Mouse (Mus musculus) G1E (cell line): ENCODE measurements around the gene Gng4. TPM values are rescaled to one million over a fixed set of nuclear protein-coding genes. Genes with fewer than 3 reads are reported as not detected.
A peak's percentile ranks its signal among the peaks of the same experiment; 100 is the strongest.

Source experiments
- ATAC-seq: 2 replicates; pipeline ENCODE4 v1.8.0; 2016; ENCODE audit warnings: mild to moderate bottlenecking; ENCODE audit not compliant: insufficient number of reproducible peaks, poor library complexity, low FRiP score, severe bottlenecking; ENCODE audit errors: extremely low read depth
- DNase-seq: peaks from one replicate; pipeline ENCODE4 v3.0.0; 2012; ENCODE audit warnings: low spot score
- H3K27me3 ChIP-seq: 2 replicates; pipeline ENCODE4 v1.6.1; 2012; ENCODE audit warnings: mild to moderate bottlenecking, low read length, inconsistent platforms; ENCODE audit not compliant: insufficient read depth
- H3K36me3 ChIP-seq: replicated peaks from 2 replicates; pipeline ENCODE3; 2012; ENCODE audit warnings: mild to moderate bottlenecking, inconsistent platforms
- H3K4me1 ChIP-seq: 2 replicates; pipeline ENCODE4 v1.6.1; 2012; ENCODE audit warnings: low read depth, low read length, inconsistent platforms, mixed read lengths; ENCODE audit not compliant: insufficient read depth
- H3K4me3 ChIP-seq: 2 replicates; pipeline ENCODE4 v1.5.1; 2012; ENCODE audit warnings: low read depth, mild to moderate bottlenecking, inconsistent platforms, low read length, moderate library complexity, mixed read lengths
- H3K9me3 ChIP-seq: replicated peaks from 2 replicates; pipeline ENCODE4 v1.6.1; 2012; ENCODE audit warnings: inconsistent platforms
- CTCF ChIP-seq: IDR thresholded peaks from 2 replicates; pipeline ENCODE4 v1.5.1; 2012; ENCODE audit warnings: low read depth, low read length, inconsistent platforms, mixed read lengths
- GATA1 ChIP-seq: IDR thresholded peaks from 2 replicates; pipeline ENCODE4 v1.6.1; 2012; ENCODE audit warnings: borderline replicate concordance, low read length, inconsistent platforms, mixed read lengths
- GATA2 ChIP-seq: IDR thresholded peaks from 2 replicates; pipeline ENCODE4 v1.6.1; 2012; ENCODE audit warnings: low read depth, low read length, inconsistent platforms, borderline replicate concordance
- POLR2AphosphoS5 ChIP-seq: IDR thresholded peaks from 2 replicates; pipeline ENCODE4 v1.6.1; 2012; ENCODE audit warnings: low read depth, low read length, inconsistent platforms; ENCODE audit not compliant: insufficient replicate concordance
- TAL1 ChIP-seq: conservative IDR thresholded peaks from 2 replicates; pipeline ENCODE4 v1.6.1; 2012; ENCODE audit warnings: low read depth, low read length, inconsistent platforms, mixed read lengths
- polyA plus RNA-seq: library from polyadenylated mRNA; stranded (reverse); fragments of >175 nt; gene quantifications from 2 replicates; pipeline ENCODE4 v1.2.3, GENCODE M21; 2012
- total RNA-seq, 2 experiments: library from RNA; stranded (forward) in 1 of 2; stranded (reverse) in 1 of 2; fragments of 200-1000 nt in 1 of 2; fragments of >200 nt in 1 of 2; fragmentation: Nextera tagmentation in 1 of 2; gene quantifications; 2 replicates each; pipeline ENCODE4 v1.2.3; 2014 to 2017

The Gng4 gene
- total and polyA plus RNA-seq, 3 experiments = 0.11 TPM; not detected in 2

DNA sequence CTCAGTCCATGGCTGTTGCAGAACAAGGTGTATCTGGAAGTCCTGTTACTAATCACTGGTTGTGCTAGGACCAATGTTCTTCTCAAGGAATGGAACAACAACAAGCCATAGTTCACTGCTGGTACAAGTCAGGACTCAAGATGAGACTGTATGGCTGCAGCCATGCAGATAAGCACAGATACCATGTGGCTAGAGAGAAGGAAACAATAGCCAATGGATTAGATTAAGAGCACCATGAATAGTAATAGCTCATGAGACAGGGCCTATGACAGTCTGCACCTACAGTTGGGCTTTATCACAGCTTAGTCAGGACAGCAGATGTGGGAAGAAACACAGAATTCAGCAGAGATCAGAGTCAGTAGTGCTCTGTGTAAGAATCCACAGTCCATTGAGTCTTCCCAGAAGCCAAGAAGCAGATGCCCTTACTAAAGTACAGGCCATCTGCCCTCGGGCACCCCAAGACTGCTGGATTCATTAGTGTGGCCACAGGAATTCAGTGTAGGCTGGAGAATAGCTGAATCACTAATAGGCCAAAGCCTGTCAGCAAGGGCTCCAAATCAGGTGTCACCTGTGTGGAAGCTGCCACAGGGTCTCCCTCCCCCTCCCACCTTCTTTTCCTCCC is 4.9 kb upstream of the Gng4 start:
- Histone ChIP-seq H3K9me3 (peaks cover 3% of the 10 kb centered on the region), H3K36me3 (peaks cover 26% of the 10 kb centered on the region), H3K4me1 (peaks cover 6% of the 10 kb centered on the region; the same call in 1 of the 2 replicates), H3K4me3 (no peak overlapping the region), H3K27me3 (peaks cover 9% of the 10 kb centered on the region)
- DNase-seq = no peak
- peak; percentile 58 for ATAC-seq
- no peak for TF ChIP-seq GATA2
- no peak for TF ChIP-seq GATA1
- TF ChIP-seq POLR2AphosphoS5 = no peak
- no peak for TF ChIP-seq CTCF
- TF ChIP-seq TAL1 = no peak

DNA sequence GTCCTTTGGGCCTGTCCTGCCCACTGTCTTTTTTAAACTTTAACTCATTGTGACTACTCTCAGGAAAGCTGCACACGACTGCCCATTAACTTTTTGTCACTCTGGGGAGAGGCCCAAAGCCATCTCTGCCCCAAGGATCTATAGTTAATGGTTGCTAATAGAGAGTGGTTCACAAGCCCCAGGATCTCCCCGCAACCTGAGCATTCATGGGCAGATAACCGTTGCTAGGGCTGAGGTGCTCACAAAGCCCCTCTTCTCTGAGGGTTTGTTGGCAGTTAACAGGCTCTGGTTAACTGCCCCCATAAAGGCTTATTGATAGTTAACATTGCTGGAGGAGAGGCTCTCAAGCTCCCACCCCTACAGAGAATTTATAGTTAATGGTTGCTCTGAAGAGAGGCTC is 3.6 kb upstream of the Gng4 start:
- no peak overlapping the region for H3K4me3 ChIP-seq
- DNase-seq (no peak), ATAC-seq (no peak)
- H3K36me3 ChIP-seq = peaks cover 20% of the 10 kb centered on the region
- peaks cover 18% of the 10 kb centered on the region for H3K27me3 ChIP-seq
- H3K4me1 ChIP-seq = peaks cover 9% of the 10 kb centered on the region
- H3K9me3 ChIP-seq = peaks cover 8% of the 10 kb centered on the region
- no peak for TF ChIP-seq TAL1
- no peak for TF ChIP-seq CTCF
- no peak for TF ChIP-seq POLR2AphosphoS5

DNA sequence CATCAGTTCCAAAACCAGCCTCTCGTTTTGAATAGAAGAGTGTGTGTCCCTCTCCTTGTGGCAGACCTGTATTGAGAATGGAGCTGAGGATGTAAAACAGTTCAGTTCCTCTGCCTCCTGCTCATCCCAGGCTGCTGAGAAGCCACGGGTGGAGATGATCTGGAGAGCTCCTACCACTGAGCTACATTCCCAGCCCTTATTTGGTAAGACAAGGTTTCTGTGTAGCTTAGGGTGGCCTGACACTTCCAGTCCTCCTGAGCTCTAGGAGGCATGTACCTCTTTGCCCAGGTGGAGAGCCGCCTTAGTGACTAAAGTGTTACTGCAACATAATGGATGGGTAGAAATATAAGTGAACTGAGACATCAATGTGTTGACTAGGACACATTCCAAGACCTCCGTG is 2.8 kb upstream of the Gng4 start:
- Histone ChIP-seq H3K4me3 (no peak overlapping the region), H3K4me1 (peaks cover 12% of the 10 kb centered on the region), H3K36me3 (peaks cover 18% of the 10 kb centered on the region), H3K9me3 (peaks cover 8% of the 10 kb centered on the region), H3K27me3 (peaks cover 26% of the 10 kb centered on the region)
- no peak for DNase-seq
- no peak for TF ChIP-seq GATA2
- no peak for TF ChIP-seq TAL1
- no peak for ATAC-seq

DNA sequence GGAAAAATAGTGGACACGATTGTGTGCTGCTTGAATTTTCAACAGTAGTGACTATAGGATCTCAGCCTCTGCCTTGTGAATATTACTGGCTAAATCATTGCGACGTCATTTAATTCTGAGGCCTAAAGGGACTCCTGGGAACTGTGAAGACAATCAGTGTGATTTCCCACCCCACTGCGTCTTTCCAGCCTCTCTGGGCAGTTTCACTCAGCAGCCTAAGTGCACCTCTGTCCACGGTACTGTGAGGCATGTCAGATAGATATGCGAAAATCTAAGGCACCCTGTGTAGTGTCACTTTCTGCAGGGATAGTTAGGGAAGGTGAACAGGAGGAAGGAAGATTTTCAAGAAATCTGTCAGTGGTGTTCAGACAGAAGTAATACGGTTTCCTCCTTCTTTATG is 563 bp upstream of the Gng4 start:
- ATAC-seq (no peak), DNase-seq (no peak)
- peaks cover 42% of the 10 kb centered on the region for H3K27me3 ChIP-seq
- no peak overlapping the region for H3K4me3 ChIP-seq
- TF ChIP-seq TAL1 = no peak
- no peak for TF ChIP-seq GATA2
- no peak for TF ChIP-seq CTCF
- TF ChIP-seq GATA1 = no peak
- no peak for TF ChIP-seq POLR2AphosphoS5
- peaks cover 3% of the 10 kb centered on the region for H3K36me3 ChIP-seq
- H3K9me3 ChIP-seq = peaks cover 8% of the 10 kb centered on the region
- H3K4me1 ChIP-seq = peaks cover 9% of the 10 kb centered on the region; the same call in 1 of the 2 replicates

DNA sequence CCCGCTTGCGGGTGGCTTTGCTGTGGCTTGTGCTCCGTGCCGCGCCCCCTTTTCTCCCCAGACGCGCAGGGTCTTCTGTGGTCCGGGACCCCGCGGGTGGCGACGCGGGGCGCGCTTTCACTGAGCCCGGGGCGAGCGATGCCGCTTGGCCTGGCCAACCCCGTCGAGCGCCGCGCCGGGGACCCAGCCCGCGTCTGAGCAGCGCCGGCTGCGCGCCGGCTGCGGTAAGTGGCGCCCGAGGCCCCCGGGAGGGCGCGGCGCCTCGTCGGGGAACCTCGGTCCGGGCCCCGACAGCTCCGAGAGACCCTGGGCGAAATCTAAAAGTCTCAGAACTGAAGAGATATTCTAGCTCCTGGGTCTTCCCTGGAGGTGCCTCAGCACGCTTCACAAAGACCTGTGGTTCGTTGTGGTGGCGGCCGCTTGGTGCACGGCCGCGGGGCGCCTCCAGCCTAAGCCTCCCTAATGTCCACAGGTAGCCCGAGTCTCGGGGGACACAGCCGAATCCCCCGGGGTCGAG is 619 bp downstream of the Gng4 start:
- H3K9me3 ChIP-seq = peaks cover 8% of the 10 kb centered on the region
- DNase-seq (no peak), ATAC-seq (no peak)
- H3K4me3 ChIP-seq = no peak overlapping the region
- peaks cover 10% of the 10 kb centered on the region; the same call in 1 of the 2 replicates for H3K4me1 ChIP-seq
- H3K27me3 ChIP-seq = peaks cover 50% of the 10 kb centered on the region
- TF ChIP-seq TAL1 (no peak), GATA2 (no peak)
- H3K36me3 ChIP-seq = peaks cover 2% of the 10 kb centered on the region

DNA sequence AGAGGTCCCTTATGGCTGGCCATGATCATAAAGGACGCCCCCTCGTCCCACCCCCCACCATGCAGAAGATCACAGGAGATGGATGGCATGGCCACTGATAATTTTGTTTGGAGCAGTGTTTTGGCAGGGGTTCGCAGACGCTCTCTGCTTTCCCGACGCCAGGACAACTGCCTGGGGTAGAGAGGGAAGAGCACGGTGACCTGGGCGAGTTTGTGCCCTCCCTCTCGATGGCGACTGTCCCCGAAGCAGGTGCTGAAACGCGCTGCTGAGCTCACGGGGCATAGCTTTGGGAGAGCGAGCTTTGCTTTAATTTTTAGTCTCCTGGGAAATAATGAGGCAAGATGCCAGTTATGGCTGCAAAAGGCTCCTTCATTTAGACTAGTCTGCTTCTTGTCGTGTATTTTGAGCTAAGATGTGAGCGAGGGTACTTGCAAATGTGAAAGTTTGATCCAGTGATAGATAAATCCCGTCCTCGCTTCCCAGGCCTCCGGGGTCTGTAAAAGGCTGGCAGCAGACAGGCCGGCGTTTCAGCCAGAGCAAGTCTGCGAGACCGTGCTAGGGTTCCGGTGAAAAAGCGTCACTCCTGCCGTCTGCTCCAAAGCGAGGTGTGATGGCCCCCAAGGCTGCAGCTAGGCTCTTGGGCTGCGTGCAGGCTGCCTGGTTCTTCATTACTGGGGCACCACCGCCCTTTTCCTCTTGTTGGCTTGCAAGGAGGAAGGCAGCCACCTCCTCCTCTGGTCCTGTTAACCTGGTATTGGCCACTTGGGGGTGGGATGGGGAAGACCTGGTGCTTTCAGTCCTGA is 1.3 kb downstream of the Gng4 start:
- Histone ChIP-seq H3K4me1 (peaks cover 10% of the 10 kb centered on the region; the same call in 1 of the 2 replicates), H3K9me3 (peaks cover 8% of the 10 kb centered on the region), H3K36me3 (no peaks in the 10 kb centered on the region), H3K27me3 (peaks cover 55% of the 10 kb centered on the region), H3K4me3 (no peak overlapping the region)
- TF ChIP-seq GATA1 (no peak), GATA2 (no peak), CTCF (no peak), TAL1 (no peak), POLR2AphosphoS5 (no peak)
- ATAC-seq = no peak
- DNase-seq = no peak
